Mouse (Mus musculus) cerebral cortex, adult 2 months (tissue): ENCODE measurements around the gene Gm20517.

Source experiments
- WGBS: fragments of 180-500 bp; shearing (Covaris S2); methylation state at CpG from one replicate; pipeline ENCODE4 v1.1.7; 2018; 5-methylcytosine and 5-hydroxymethylcytosine counted together

Gene Gm20517

DNA sequence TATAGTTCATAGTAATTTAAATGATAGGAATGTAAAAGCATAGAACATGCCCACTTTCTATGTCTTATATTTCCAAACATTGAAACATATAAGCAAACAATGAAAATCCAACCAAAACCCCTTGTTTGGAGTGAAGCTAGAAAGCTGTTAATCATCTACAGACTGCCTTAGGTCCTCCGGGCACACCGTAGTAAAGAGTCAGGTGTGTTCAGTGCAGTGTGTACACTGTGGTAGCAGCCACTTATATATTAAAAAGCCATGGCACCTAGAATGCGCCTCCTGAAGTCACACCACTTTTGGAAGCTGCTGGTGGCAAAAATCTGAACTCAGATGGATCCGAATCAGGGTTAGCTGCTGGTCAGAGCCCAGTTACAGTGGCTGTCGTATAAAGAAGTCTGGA lies 66.8 kb downstream of the Gm20517 start:
- WGBS, result 98% methylated on average over 5 of the region's 5 CpGs

DNA sequence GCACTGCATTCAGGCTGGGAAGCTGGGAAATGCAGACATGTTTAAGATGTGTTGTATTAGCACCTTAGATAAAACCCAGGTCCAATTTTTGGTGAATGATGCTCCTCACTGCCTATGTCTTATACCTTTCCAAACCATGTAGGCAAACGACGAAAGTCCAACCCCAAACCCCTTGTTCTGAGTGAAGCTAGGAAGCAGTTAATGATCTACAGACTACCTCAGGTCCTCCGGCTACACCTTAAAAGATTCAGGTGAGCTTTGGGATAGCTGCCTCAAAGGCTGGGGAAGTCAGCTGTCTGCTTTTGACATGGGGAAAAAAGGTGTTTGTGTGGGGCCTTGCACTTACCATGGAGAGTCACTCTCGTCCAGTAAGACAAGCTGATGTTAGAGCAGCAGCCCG lies 67.3 kb downstream of the Gm20517 start:
- WGBS, result 87% methylated on average over 5 of the region's 5 CpGs

DNA sequence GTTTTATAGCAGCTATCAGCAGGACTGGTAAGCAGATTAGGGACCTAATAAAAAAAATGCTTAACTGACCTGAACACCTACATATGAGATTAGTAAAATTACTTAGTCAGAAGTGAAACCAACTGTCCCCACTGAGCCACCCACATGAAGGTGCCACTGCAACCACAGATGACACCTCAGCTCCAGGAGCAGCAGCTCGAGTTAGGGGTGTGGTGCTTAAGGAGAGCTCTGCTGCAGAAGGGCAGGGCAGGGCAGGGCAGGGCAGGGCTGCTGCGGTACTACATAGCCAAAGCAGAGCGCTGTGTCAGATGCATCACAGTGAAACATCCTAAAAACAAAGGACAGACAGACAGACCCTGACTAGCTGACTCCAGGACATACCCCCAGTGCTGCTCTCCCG lies 71.4 kb downstream of the Gm20517 start:
- WGBS, result 83% methylated on average over 4 of the region's 4 CpGs

DNA sequence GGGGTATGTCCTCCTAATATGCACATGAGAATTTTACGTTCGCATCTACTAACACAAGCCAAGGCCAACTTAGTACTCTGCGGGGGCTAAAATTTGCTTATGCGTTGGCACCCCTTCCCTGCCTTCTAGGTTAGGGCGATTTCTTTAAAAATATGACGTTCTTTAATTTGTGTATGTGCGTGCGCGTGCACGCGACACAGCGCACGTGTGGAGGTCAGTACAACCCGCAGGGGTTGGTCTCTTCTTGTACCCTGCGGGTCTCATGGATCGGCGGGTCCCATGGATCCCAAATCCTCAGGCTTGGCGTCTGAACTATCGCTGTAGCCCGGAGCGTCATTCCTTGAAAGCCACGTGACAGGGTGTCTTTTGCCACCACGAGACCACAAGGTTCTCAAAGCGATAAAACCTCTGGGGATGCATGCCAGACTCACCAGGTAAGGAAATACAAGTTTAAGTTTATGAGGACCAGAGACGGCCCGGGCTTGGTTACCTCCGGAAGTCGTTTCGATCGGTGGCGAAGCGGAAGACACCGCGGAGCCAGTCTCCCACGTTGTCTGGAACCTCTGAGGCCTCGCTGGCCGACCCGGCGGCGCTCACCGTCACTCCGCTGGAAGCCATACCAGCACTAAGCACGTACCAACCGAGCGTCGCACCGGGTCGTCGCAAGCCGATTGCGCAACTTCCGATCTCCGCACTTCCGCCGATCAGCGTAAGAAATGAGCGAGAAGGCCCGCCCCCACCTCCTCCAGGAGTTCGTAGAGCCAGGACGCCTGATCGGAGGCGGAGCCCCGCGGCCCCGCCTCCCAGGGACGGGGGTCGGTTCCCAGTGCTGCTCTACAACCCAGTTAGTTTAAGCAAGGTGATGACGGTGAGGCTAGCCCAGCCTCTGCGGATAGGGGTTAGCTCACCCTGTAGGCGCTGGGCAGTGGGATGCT lies 76.3 kb downstream of the Gm20517 start:
- under 1% methylated on average over 70 of the region's 70 CpGs for WGBS

DNA sequence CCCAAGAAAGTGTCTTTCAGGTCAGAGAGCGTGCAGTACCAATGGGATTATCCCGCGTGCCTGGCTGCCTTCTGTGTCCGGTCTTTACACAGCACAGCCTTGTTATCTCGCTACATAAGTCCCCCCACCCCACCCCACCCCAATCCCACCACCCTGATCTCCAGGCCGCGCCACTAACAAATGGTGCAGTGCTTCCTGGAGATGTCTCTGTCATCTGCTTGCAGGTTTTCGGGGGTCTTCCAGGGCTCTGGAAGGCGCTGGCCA lies 76.9 kb downstream of the Gm20517 start, which contains the start of gene Tomm6:
Gene Tomm6 (minus strand): TSS at position 43 of the 264 bp plus-strand sequence.
- under 1% methylated on average over 9 of the region's 9 CpGs for WGBS

DNA sequence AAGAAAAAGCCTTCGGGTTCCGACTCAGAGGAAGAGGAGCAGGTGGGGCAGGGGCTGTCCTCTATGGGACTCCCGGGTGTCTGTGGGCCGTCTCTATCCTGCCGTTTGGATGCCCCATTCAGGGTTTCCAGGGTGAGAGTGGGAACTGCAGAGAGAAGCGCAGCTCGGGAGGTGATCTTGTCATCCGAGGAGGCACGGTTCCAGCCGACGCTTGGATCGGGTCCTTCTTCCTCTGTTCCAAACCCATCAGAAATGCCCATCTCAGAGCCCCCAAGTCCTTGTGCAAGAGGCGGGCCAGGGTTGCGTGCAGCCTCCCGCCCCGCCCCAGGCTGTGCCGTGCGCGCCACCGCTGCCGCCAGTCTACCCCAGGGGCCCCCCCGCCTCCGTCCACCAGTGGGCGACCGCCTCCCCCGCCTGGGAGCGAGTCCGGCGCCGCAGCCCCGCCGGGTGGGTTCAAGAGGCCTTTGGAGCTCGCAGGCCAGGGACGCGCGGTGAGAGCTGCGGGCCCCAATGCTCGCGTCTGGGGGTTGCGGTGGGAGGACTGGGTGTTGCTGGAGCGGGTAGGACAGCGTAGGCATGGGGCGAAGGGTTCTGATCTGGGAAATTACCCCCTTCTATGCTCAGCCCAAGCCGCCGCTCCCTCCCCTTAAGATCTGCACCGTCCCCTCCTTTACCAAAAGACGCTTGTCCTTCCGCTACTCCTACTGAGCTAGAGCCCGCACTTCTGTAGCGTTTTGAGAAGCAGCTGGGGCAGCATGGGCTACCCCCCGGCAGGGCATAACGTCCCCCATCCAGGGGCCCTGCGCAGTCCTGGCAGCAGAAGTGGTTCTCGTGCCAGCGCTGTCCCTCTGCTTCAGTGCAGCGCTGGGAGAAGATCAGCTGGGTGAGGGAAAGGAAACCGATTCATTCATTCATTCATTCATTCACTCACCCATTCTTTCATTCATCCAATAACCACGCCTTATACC lies 77.5 kb downstream of the Gm20517 start, which contains the start of gene Frs3:
Gene Frs3 (plus strand): TSS at position 423 of the 968 bp plus-strand sequence.
- 1% methylated on average over 53 of the region's 58 CpGs for WGBS

DNA sequence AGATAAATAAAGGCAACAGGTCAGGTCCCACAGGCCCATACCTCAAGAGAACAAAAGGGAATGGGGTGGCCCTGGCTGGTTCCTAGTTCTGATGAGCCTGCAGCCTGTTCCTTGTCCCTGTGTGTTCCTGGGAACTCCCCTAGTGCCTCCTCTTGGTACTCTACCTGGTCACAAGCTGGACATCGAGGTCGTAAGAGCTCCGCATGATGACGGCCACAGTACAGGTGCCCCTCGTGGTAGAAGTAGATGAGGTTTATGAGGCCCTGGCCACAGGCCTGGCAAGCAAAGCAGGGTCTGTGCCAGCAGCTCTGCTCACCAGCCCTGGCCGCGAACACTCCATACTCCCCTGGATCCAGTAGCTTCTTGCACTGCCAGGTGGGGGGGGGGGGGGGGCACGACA lies 78.5 kb downstream of the Gm20517 start:
- WGBS, result 77% methylated on average over 8 of the region's 8 CpGs

DNA sequence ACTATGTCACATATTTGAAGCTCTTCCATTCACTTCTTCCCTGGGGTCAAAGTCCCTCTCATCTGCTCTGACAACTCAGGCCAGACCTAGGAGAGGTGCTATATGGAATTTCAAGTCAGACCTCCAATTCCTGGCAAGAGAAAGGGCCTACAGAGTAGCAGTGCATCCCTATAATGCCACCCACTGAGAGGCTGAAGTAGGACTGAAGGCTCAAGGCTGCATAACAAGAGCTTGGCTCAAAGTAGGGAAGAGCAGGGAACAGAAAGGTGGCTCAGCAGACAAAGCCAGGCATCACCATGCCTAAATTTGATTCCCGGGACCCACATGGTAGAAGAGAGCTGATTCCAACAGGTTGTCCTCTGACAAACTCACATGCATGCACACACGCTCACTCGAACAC lies 80.3 kb downstream of the Gm20517 start:
- WGBS, result 96% methylated on average over 3 of the region's 3 CpGs

DNA sequence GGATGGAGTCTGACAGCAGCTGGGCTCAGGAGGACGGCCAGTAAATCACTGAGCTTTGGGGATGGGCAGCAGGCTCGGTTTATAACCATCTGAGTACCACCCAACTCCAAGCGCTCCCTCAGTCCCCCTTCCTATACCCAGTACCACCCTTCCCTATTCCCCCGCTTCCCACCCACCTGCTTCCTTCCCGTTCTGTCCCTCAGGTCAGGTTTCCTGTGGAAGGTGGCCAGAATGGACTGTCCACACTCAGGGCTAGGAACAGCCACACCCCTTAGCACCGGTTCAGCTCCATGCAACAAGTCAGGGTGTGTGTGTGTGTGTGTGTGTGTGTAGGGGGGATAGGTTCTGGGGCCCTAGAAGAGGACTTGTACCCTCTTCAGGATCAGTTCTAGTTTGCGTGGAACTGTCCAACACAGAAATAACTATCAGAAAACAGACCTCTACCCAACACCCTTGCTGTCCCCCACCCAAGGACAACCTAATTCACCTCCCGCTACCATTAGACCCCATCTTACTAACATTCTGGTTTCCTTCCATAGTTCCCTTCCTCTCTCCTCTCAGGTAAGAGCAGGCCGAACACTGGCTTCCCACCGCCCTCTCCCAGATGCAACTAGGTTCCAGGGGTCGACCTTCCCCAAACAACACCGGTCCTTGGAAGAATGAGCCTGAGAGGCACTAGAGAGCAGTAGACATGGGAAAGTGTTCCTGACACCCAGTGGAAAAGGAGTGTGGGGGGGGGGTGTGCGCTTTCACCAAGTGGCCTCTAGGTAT lies 82.5 kb downstream of the Gm20517 start:
- WGBS, result 53% methylated on average over 13 of the region's 13 CpGs

DNA sequence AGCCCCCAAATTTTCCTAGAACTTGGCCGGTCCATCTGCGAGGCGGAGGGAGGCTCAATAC lies 82.9 kb downstream of the Gm20517 start, which contains the start of gene Gm21981:
Gene Gm21981 (minus strand): TSS at position 14 of the 61 bp plus-strand sequence.
- 2% methylated on average over 3 of the region's 3 CpGs for WGBS

DNA sequence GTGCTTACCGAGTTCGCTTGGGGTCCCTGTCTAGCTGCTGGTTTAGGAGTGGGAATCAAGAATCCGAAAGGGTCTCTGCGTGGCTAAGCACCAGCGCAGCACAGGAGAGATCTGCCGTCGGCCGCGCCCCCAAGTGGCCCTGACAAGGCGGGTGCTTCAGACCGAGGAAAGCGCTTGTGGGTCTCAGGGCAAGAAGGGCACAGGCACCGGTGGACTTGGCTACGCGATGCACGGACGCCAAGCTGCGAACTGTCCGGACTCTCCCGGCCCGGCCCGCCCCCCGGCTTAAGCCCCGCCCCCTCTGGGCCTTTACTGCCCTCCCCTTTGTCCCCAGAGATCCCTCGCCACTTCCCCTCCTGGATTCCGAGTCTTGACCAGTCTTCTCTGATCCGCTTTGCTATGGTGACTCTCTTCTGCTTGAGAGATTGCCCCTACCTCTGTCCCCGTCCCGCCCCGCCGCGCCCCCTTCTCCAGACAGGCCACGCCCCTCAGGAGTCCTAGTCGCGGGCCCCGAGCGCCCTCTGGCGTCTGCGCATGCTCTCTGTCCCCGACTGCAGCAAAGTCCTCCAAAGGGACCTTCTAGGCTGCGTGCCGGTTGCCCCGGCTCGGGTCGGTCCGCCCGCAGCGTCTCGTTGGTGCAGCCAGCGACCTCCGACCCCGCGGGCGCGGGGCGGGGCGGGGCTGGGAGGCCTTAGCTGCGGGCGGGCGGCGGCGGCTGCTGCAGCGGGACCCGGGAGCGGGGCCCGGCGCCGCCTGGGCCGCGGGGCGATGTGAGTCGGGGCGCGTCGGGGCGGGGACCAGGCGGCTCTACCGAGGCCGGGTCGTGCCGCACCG lies 83.3 kb downstream of the Gm20517 start, which contains the start of gene Prickle4:
Gene Prickle4 (minus strand): TSS at position 234 of the 834 bp plus-strand sequence.
- 2% methylated on average over 80 of the region's 82 CpGs for WGBS

DNA sequence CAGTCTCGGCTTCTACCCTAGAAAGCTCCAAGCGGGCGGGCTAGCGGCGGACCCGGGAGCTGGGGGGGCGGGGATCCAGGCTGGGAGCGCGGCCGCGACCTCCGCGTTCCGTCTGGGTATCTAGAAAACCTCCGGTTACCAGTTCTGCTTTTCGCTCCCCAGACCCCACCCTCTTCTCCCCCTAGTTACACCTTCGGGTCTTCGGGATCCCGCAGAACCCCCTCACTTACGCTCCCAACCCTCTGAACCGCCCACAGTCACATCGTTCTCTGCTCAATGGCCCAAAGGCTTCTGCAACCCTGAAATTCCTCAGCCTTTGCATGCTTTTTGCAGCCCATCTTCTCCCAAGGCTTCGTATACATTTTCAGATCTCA lies 83.9 kb downstream of the Gm20517 start:
- under 1% methylated on average over 22 of the region's 23 CpGs for WGBS

DNA sequence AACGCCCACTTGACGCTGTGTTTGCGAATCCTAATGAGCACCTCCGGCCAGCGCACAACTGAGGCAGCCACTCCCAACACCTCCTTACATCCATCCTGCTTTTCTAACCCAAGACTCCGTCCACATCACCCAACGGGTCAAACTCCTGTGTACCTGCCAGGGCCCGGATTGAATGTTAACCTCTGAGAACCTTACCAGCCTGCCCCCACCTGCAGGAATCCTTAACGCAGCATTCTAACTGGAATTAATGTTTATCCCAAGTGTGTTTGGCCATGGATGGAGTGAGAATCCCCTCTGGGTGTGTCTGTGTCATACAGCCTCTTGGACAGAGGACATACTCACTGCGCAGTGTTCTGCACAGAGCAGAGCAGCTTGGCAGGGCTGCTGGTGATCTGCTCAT lies 86.8 kb downstream of the Gm20517 start:
- 95% methylated on average over 10 of the region's 10 CpGs for WGBS

DNA sequence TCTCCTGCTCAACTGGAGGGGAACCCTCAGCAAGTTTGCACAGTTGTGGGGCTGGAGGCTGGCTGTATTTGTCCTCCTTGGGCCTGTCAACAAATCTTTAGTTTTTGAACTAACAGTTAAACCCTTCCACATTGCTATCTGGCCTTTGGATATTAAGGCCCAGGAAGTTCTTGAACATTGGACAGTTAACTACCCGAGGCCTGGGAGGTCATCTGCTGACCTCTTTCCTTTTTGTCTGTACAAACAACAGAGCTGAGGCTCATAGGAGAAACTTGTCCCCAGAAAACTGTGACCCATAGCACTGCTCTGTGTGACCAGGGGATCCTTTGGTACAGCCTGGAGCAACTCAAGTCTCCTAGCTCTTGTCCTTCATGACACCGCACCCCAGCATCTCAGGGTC lies 87.7 kb downstream of the Gm20517 start:
- 83% methylated on average over 2 of the region's 2 CpGs for WGBS

DNA sequence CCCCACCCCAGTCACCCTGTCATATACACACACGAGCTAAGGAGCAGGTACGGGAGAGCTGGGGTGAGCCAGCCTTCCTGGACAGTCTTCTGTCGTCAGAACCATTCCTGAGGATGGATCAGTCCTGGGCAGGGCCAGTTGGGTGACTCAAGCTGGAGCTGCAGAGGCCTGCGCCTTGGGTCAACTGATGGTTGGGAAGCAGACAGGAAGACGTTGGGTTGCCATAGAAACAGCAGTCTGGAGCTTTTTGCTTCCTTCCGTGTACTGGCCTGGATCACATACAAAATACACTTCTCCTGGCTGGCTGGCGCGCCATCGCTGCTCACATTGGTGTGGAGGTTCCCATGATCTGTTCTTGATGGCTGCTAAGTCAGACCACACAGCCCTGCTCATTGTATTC lies 90.4 kb downstream of the Gm20517 start:
- 66% methylated on average over 9 of the region's 9 CpGs for WGBS

DNA sequence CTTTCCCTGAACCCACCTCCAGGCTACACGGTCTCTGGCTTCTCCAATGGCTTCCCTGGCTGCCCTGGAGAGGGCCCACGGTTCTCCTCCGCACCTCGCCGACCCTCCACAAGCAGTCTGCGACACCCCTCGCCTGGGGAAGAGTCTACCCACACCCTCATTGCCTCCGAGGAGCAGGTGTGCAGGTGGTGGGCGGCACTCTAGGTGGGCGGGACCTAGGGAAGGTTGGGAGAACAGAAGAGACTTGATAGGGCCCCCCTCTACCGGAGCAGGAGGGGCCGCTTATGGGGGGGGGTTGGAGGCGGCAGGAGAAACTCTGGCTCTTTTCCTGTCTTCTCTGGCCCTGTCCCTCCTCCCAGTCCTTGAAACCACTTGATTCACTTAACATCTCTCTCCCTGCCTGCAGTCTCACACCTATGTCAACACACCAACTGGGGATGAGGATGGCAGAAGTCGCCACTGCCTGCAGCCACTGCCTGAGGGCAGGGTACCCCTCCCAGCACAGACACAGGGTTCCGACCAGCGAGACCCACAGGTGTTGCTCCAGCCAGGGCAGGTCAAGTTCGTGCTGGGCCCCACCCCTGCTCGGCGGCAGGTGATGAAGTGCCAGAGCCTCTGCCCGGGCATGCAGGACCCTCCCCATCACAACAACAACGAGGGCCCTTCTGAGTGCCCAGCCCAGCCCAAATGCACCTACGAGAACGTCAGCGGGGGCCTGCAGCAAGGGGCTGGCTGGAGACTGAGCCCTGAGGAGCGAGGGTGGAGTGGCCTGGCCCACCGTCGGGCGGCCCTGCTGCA lies 91.4 kb downstream of the Gm20517 start:
- 69% methylated on average over 28 of the region's 28 CpGs for WGBS

DNA sequence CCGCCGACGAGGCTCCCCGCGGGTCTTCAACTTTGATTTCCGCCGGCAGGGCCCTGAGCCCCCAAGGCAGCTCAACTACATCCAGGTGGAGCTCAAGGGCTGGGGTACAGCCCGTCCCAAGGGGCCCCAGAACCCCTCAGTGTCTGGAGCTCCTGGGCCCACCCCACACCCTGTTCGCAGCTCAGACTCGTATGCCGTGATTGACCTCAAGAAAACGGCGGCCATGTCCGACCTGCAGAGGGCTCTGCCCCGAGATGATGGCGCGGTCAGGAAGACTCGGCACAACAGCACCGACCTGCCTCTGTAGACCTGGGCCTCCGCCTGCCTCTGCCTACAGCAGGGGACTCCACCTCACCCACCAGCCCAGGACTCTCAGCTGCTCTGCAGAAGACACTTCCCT lies 92.2 kb downstream of the Gm20517 start:
- 66% methylated on average over 20 of the region's 20 CpGs for WGBS

DNA sequence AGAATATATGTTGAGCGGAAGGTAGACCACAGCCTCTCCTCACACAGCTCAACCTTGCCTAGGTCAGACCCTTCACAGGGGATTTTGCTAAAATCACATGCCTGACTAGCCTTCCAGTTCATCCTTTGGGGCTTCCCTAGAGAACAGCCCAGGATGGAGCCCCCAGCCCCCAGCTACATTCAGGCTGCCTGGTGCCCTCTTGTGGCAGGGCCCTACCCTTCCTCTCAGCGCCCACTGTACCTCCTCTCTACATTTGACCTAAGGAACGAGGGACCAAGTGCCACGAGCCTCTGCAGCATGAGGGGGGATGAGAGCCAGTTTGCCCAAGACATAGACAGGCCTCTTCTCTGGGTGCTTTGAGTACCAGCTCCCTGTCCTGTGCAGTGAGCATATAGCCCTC lies 93.3 kb downstream of the Gm20517 start:
- WGBS, result 93% methylated on average over 4 of the region's 4 CpGs

DNA sequence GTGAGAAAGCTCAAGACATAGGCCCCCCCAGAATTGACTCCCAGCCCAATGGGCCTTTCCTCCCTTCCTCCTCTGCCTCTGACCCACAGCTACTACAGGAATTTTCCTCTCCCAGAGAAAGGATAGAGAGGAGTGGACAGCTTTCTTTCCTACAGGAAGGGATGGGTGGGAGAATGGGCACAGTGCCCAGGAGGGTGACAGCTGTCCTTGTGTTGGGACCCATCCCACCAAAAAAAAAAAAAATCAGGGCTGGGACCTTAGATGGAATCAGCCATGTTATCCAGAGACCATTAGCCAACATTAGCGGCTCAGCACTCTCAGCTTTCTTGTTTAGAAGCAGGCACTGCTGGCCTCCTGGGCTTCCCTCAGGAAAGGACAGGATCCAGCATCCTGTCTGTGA lies 94.8 kb downstream of the Gm20517 start:
- WGBS, result 81% methylated on average over 1 of the region's 1 CpGs

DNA sequence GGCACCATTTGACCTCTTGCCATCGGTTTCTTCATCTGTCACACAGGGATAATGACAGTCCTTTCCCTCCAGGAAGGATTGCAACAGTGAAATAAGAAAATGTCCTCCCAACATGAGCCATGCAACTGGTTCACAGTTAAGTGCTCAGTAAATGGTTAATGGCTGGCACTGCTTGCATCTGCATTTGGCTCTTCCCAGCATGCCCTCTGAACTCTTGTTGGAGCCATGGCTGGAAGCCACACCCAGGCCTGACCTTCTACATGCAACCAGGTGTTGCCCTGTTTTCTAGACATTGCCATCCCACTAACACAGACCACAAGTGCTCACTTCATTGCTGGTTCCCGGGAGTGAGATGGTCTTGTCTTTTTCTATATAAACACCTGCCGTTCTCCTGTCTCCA lies 96.6 kb downstream of the Gm20517 start:
- 89% methylated on average over 3 of the region's 3 CpGs for WGBS

DNA sequence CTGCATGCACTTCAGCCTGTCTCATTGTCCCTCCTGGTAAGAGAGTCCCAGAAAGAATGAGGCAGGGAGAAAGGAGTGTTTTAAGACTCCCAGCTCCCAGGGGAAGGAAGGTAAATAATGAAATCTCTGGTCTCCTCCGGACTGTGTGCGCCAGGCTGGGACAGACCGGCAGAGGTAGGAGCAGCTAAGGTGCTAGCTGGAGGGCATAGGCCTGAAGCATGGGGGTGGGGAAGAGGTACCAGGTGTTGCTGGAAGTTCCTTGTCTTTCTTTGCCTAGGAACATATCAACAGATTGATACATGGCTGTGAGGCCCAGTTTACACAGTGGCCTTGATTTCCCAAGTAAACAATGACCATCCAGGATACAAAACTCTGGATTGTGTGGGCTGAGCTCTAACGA lies 97.6 kb downstream of the Gm20517 start:
- WGBS, result 72% methylated on average over 4 of the region's 4 CpGs
